Mouse (Mus musculus) liver, adult 2 months (tissue): ENCODE measurements around the gene Odc1. TPM values are rescaled to one million over a fixed set of nuclear protein-coding genes. Genes with fewer than 3 reads are reported as not detected.

Experiments
- DNase-seq: peaks from one replicate; pipeline ENCODE4 v3.0.0-alpha.2; 2011; ENCODE audit warnings: low read depth, low spot score; ENCODE audit errors: extremely low read depth
- H3K27ac ChIP-seq: fragments of 200-500 bp; replicated peaks from 2 replicates; pipeline ENCODE4 v1.5.1; 2012; ENCODE audit warnings: low read depth, mild to moderate bottlenecking, control low read depth, inconsistent platforms, low read length; ENCODE audit not compliant: insufficient read depth
- H3K27me3 ChIP-seq: fragments of 200-500 bp; 2 replicates; pipeline ENCODE4 v1.6.1; 2012; ENCODE audit warnings: mild to moderate bottlenecking, moderate library complexity, low read length, inconsistent platforms; ENCODE audit not compliant: control insufficient read depth, insufficient read depth
- H3K36me3 ChIP-seq: fragments of 200-500 bp; 2 replicates; pipeline ENCODE4 v1.6.1; 2012; ENCODE audit warnings: low read length, inconsistent platforms; ENCODE audit not compliant: control insufficient read depth, insufficient read depth
- H3K4me1 ChIP-seq: fragments of 200-500 bp; 2 replicates; pipeline ENCODE4 v1.6.1; 2011; ENCODE audit warnings: low read length; ENCODE audit not compliant: control insufficient read depth, insufficient read depth
- H3K4me3 ChIP-seq: fragments of 200-500 bp; 2 replicates; pipeline ENCODE4 v1.5.1; 2011; ENCODE audit warnings: low read depth, mild to moderate bottlenecking, control low read depth, low read length, moderate library complexity; ENCODE audit not compliant: insufficient read depth
- H3K79me2 ChIP-seq: fragments of 200-500 bp; 2 replicates; pipeline ENCODE4 v1.6.1; 2012; ENCODE audit warnings: inconsistent platforms, mild to moderate bottlenecking, low read length, moderate library complexity; ENCODE audit not compliant: control insufficient read depth, insufficient read depth
- H3K9ac ChIP-seq: fragments of 200-500 bp; 2 replicates; pipeline ENCODE4 v1.6.1; 2012; ENCODE audit warnings: low read depth, mild to moderate bottlenecking, control low read depth, inconsistent platforms, low read length
- CTCF ChIP-seq: fragments of 200-500 bp; IDR thresholded peaks from 2 replicates; pipeline ENCODE4 v1.5.1; 2011; ENCODE audit warnings: low read depth, low read length, control low read depth
- POLR2A ChIP-seq: fragments of 200-500 bp; IDR thresholded peaks from 2 replicates; pipeline ENCODE4 v1.6.1; 2011; ENCODE audit warnings: low read length, control low read depth; ENCODE audit not compliant: insufficient read depth; ENCODE audit errors: extremely low read depth
- WGBS: fragments of 180-500 bp; shearing (Covaris S2); methylation state at CpG from one replicate; pipeline ENCODE4 v1.1.7; 2018; 5-methylcytosine and 5-hydroxymethylcytosine counted together
- polyA plus RNA-seq: library from polyadenylated mRNA; depleted of rRNA; stranded (reverse); fragments of >200 nt; gene quantifications from 2 replicates; pipeline ENCODE4 v1.2.3, GENCODE M21; 2012
- total RNA-seq: library from RNA; depleted of rRNA; stranded (reverse); fragments of >200 nt; gene quantifications from 2 replicates; pipeline ENCODE4 v1.2.3, GENCODE M21; 2014

The Odc1 gene
- total and polyA plus RNA-seq, 2 experiments = 40.9 to 114 TPM

DNA sequence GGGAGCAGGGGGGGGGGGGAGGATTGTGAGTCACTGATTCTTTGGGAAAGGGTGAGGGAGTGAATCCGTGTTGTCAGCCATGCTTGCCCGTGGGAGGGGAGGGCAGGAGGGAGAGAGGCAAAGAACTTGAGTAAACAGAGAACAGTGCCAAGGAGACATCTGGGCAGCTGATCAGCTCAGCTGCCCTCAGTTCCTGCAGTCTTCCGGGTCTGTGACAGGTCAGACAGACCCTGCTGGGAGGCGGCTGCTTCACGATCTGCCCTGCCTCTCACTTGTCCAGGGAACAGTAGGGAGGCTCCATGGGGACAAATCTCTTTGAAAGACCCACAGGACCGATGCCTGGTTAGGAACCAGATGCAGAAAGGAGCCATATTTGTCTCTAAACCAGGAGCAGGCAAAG is 31.4 kb downstream of the Odc1 start:
- peak; percentile 67 for DNase-seq
- TF ChIP-seq CTCF = no peak
- TF ChIP-seq POLR2A = no peak
- H3K79me2 ChIP-seq = no peaks in the 10 kb centered on the region
- no peak overlapping the region for H3K9ac ChIP-seq
- H3K27me3 ChIP-seq = no peaks in the 10 kb centered on the region
- peaks cover 3% of the 10 kb centered on the region; the same call in 1 of the 2 replicates for H3K4me1 ChIP-seq
- no peak overlapping the region for H3K4me3 ChIP-seq
- no peaks in the 10 kb centered on the region for H3K36me3 ChIP-seq
- 9% methylated on average over 6 of the region's 6 CpGs for WGBS
- no peak overlapping the region for H3K27ac ChIP-seq

DNA sequence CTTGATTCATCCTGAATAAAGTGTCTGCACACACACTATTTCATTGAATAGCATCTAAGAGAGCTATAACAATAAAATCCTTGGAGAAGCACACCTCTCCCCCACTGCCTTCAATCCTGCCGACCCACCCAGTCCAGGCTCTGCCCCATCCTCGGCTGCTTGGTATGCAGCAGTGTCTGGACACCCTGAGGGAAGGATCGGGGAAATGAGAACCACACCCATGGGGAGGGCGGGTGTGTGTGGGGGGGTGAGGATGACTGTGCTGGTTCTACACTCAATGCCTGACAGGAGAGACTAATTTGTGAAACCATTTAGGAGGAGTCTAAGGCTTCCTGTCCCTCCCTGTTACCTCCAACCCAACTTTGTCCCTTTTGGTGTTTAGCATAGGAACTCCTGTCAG is 34.0 kb downstream of the Odc1 start:
- Histone ChIP-seq H3K79me2 (no peaks in the 10 kb centered on the region), H3K27ac (no peak overlapping the region), H3K4me1 (peaks cover 3% of the 10 kb centered on the region; the same call in 1 of the 2 replicates), H3K36me3 (no peaks in the 10 kb centered on the region), H3K27me3 (no peaks in the 10 kb centered on the region), H3K9ac (no peak overlapping the region), H3K4me3 (no peak overlapping the region)
- no peak for DNase-seq
- WGBS = 64% methylated on average over 4 of the region's 4 CpGs
- TF ChIP-seq POLR2A = no peak
- TF ChIP-seq CTCF = no peak

DNA sequence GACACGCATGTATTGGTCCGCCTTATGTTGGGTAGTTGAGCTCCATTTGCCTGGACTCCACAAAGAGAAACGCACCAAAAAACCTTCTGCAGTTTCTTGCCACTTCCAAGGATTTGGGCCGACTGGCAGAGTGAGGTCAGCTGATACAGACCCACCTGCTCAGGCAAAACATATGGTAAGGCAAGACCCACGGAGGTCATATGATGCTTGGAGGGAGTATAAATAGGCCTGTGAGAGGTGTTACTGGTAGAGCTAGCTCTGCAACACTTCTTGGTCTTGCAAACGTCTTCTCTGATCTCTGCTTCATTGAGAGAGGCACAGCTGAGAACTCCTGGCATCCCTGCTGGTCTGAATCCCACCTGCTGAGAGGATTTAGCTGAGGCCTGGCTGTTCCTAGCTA is 36.4 kb downstream of the Odc1 start:
- no peak overlapping the region for H3K27ac ChIP-seq
- no peaks in the 10 kb centered on the region for H3K36me3 ChIP-seq
- 86% methylated on average over 6 of the region's 6 CpGs for WGBS
- H3K4me3 ChIP-seq = no peak overlapping the region
- H3K79me2 ChIP-seq = no peaks in the 10 kb centered on the region
- H3K9ac ChIP-seq = no peak overlapping the region
- peaks cover 3% of the 10 kb centered on the region; the same call in 1 of the 2 replicates for H3K4me1 ChIP-seq
- no peak for DNase-seq
- H3K27me3 ChIP-seq = no peaks in the 10 kb centered on the region
- TF ChIP-seq POLR2A (no peak), CTCF (no peak)

DNA sequence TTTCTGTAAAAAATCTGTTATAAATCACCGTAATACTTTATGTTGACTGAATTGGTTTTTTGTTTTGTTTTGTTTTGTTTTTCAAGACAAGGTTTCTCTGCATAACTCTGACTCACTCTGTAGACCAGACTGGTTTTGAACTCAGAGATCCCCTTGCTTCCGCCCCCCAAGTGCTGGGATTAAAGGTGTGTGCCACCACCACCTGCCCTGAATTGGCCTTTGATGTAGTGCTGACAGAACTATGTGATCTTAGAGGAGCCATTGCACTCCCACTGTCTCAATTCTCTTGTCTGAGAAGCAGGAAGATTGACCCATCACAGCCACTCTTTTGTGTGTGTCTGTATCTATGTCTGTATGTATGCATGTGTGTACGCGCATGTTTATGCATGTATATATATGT is 37.8 kb downstream of the Odc1 start:
- Histone ChIP-seq H3K9ac (no peak overlapping the region), H3K27ac (no peak overlapping the region), H3K4me1 (no peaks in the 10 kb centered on the region), H3K79me2 (no peaks in the 10 kb centered on the region), H3K27me3 (no peaks in the 10 kb centered on the region), H3K36me3 (no peaks in the 10 kb centered on the region), H3K4me3 (no peak overlapping the region)
- no peak for DNase-seq
- 97% methylated on average over 4 of the region's 4 CpGs for WGBS
- TF ChIP-seq POLR2A (no peak), CTCF (no peak)

DNA sequence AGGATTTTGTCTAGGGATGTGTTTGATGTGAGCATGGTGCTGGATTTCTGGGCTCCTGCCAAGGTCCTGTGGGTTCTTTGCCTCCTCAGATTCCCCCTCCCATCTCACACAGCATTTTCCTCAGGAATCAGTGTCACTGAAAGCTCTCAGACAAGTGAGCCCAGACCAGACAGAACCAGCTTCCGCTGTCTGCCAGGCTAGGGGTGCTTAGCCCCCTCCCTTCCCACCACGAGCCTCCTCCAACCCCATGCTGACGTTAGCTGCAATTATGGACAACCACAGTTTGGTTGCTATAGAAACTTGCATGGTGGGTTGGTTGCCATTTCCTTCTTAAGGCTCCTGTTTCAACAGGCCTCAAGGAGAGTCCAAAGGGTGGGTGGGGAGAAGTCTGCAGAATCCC is 39.3 kb downstream of the Odc1 start:
- Histone ChIP-seq H3K79me2 (no peaks in the 10 kb centered on the region), H3K36me3 (no peaks in the 10 kb centered on the region), H3K27ac (no peak overlapping the region), H3K4me1 (no peaks in the 10 kb centered on the region), H3K4me3 (no peak overlapping the region), H3K27me3 (no peaks in the 10 kb centered on the region), H3K9ac (no peak overlapping the region)
- DNase-seq = no peak
- no peak for TF ChIP-seq POLR2A
- TF ChIP-seq CTCF = no peak
- 79% methylated on average over 3 of the region's 3 CpGs for WGBS

DNA sequence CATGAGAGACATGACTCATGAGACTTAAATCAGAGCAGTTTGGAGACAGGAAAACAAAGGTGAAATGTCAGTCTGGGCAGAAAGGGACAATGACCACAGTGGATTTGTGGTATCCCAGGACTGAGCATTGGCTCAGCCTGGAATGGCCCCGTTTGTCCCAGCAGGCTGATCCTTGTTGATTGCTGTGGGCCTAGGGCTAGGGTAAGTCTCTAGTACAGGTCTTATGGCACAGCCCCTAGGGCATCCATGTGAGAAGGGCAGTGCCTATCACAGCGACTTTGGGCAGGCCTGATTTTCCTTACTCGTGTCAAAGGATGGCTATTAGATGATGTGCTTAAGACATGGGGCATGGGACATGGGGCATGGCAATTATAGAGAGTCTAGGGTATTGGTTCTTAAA is 41.4 kb downstream of the Odc1 start:
- Histone ChIP-seq H3K27ac (no peak overlapping the region), H3K4me3 (no peak overlapping the region), H3K4me1 (no peaks in the 10 kb centered on the region), H3K36me3 (no peaks in the 10 kb centered on the region), H3K9ac (no peak overlapping the region), H3K27me3 (no peaks in the 10 kb centered on the region), H3K79me2 (no peaks in the 10 kb centered on the region)
- 76% methylated on average over 3 of the region's 3 CpGs for WGBS
- TF ChIP-seq CTCF = no peak
- TF ChIP-seq POLR2A = no peak
- DNase-seq = no peak
